Mouse (Mus musculus): ENCODE results near the gene Phldb1.

DNA sequence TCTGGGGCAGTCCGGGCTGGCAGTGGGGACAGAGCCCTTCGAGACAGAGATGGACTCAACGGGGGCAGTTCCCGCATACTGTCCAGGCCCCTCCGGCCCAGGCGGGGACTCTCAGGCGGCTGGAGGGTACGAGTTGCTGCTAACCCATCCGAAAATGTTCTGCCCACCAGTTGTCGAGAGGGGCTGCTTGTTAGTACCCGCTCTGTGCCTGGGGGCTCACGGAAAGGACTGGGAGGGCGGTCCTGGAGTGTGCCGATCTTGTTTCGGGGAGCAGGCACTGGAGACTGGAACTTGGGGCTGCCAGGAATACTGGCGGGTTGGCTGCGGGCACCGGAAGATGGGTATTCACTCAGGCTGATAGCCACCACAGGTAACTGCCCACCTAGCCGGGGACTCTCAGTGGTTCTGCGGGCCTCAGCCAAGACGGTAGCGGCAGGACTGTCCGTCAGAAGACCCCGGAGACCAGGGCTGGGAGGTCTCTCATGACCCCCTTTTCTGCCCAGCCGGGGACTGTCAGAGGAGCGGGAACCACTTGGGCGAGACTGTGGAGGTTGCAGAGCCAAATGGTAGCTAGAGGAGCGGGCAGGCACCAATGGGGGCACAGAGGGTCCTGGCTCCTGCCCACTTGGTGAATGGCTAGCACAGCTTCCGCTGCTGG lies 19.2 kb downstream of the Phldb1 start:
- TF ChIP-seq POLR2A (IDR thresholded peaks at IDR 0.05; ENCODE audit: insufficient read length, low read depth) (no peak), MYOG (IDR thresholded peaks at IDR 0.05; ENCODE audit: control insufficient read depth in 1 of 3, insufficient read depth in 1 of 3, insufficient read length in 2 of 3, low read depth in 2 of 3) (no peak), USF1 (IDR thresholded peaks at IDR 0.05; ENCODE audit: low read depth) (no peak), MAX (IDR thresholded peaks at IDR 0.05; ENCODE audit: low read depth) (no peak), E2F4 (IDR thresholded peaks at IDR 0.05; ENCODE audit: insufficient read depth) (no peak), SRF (IDR thresholded peaks at IDR 0.05; ENCODE audit: control insufficient read depth, insufficient read length, low read depth) (no peak), REST (IDR thresholded peaks at IDR 0.05; ENCODE audit: insufficient read depth, insufficient read length) (no peak), TCF12 (IDR thresholded peaks at IDR 0.05; ENCODE audit: insufficient read depth, poor library complexity, severe bottlenecking) (no peak), CEBPB (IDR thresholded peaks at IDR 0.05; ENCODE audit: insufficient read depth, poor library complexity, severe bottlenecking) (no peak), POLR2AphosphoS2 (IDR thresholded peaks at IDR 0.05; ENCODE audit: insufficient read length, low read depth) (no peak)

Measured in myocyte (in vitro differentiated cells).